Mouse (Mus musculus) liver, embryonic 16.5 days (tissue): ENCODE measurements around the gene Sycp2. TPM values are rescaled to one million over a fixed set of nuclear protein-coding genes. Genes with fewer than 3 reads are reported as not detected.

Experiments used
- ATAC-seq: fragments of 200-750 bp; cut with Nextera tagmentation; 2 replicates; pipeline ENCODE4 v1.8.0; 2017; ENCODE audit warnings: low read depth, mild to moderate bottlenecking, moderate number of reproducible peaks, moderate library complexity
- H3K27ac ChIP-seq: fragments of 300-500 bp; sonication (generic); 2 replicates; pipeline ENCODE4 v1.5.1; 2014; ENCODE audit warnings: mild to moderate bottlenecking, low read length
- H3K27me3 ChIP-seq: fragments of 300-500 bp; sonication (generic); 2 replicates; pipeline ENCODE4 v1.6.1; 2014; ENCODE audit warnings: low read depth, low read length, mixed read lengths; ENCODE audit not compliant: control insufficient read depth, insufficient read depth
- H3K36me3 ChIP-seq: fragments of 300-500 bp; sonication (generic); 2 replicates; pipeline ENCODE4 v1.6.1; 2014; ENCODE audit warnings: mild to moderate bottlenecking; ENCODE audit not compliant: control insufficient read depth, insufficient read depth
- H3K4me1 ChIP-seq: fragments of 300-500 bp; sonication (generic); 2 replicates; pipeline ENCODE4 v1.6.1; 2014; ENCODE audit warnings: low read depth, low read length, mixed read lengths; ENCODE audit not compliant: control insufficient read depth
- H3K4me2 ChIP-seq: fragments of 300-500 bp; sonication (generic); 2 replicates; pipeline ENCODE4 v1.6.1; 2014; ENCODE audit warnings: low read depth, low read length, mixed read lengths
- H3K4me3 ChIP-seq: fragments of 300-500 bp; sonication (generic); 2 replicates; pipeline ENCODE4 v1.5.1; 2014; ENCODE audit warnings: low read depth, mild to moderate bottlenecking, low read length
- H3K9ac ChIP-seq: fragments of 300-500 bp; sonication (generic); 2 replicates; pipeline ENCODE4 v1.6.1; 2014; ENCODE audit warnings: low read depth, low read length
- H3K9me3 ChIP-seq: fragments of 300-500 bp; sonication (generic); replicated peaks from 2 replicates; pipeline ENCODE4 v1.6.1; 2016; ENCODE audit warnings: low read length; ENCODE audit not compliant: control insufficient read depth
- WGBS: fragments of 180-500 bp; shearing (Covaris S2); extraction: QIAGEN DNeasy Blood & Tissue Kit; methylation state at CpG from one replicate; pipeline ENCODE4 v1.1.7; 2014; ENCODE audit not compliant: insufficient replicate concordance; 5-methylcytosine and 5-hydroxymethylcytosine counted together
- polyA plus RNA-seq: library from polyadenylated mRNA; unstranded; fragments of >200 nt; fragmentation: Nextera tagmentation; extraction: Ambion mirVana; gene quantifications from 2 replicates; pipeline ENCODE4 v1.2.1, GENCODE M21; 2015

Gene Sycp2
- polyA plus RNA-seq, 1 experiment from 2014 or later: 0.02 TPM

- H3K27ac ChIP-seq: no peak overlapping the region
- H3K27me3 ChIP-seq: no peaks in the 10 kb centered on the region
- WGBS: 57% methylated on average over 6 of the region's 6 CpGs
- no peaks in the 10 kb centered on the region for H3K9me3 ChIP-seq
- H3K4me3 ChIP-seq: no peak overlapping the region
- ATAC-seq: no peak
- no peak overlapping the region for H3K4me2 ChIP-seq
- H3K36me3 ChIP-seq: no peaks in the 10 kb centered on the region
- no peak overlapping the region for H3K9ac ChIP-seq
- H3K4me1 ChIP-seq: no peaks in the 10 kb centered on the region
Observed at GRCm38 (mm10) chr2:178429426-178429825, 21.9 kb upstream of the Sycp2 start.

DNA sequence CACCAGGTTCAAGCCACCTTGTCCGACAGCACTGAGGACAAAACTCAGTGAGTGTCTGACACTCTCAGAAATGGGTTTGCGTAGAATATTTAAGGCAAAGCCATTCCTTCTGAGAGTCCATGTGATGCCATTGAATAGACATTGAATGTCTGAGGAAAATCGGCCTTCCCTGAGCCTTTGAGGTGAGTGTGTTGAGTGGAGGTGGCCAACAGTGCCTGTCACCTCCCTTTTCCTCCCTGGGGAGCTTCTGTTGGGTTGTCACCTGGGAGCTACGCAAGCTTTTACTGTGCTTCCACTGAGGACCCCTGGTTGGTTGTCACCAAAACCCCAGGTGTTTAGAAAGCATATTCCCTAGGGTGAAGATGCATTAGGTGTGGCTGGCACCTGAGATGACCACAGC, 21.2 kb upstream of the Sycp2 start:
- 62% methylated on average over 4 of the region's 4 CpGs for WGBS
- Histone ChIP-seq H3K9me3 (no peaks in the 10 kb centered on the region), H3K27me3 (no peaks in the 10 kb centered on the region), H3K4me2 (no peak overlapping the region), H3K4me3 (no peak overlapping the region), H3K27ac (no peak overlapping the region), H3K36me3 (no peaks in the 10 kb centered on the region), H3K9ac (no peak overlapping the region), H3K4me1 (no peaks in the 10 kb centered on the region)
- no peak for ATAC-seq

- WGBS: 57% methylated on average over 9 of the region's 9 CpGs
- ATAC-seq: no peak
- H3K4me3 ChIP-seq: no peak overlapping the region
- H3K9ac ChIP-seq: no peak overlapping the region
- H3K27ac ChIP-seq: no peak overlapping the region
- no peaks in the 10 kb centered on the region for H3K36me3 ChIP-seq
- H3K27me3 ChIP-seq: no peaks in the 10 kb centered on the region
- H3K4me1 ChIP-seq: no peaks in the 10 kb centered on the region
- H3K9me3 ChIP-seq: no peaks in the 10 kb centered on the region
- no peak overlapping the region for H3K4me2 ChIP-seq
Observed at GRCm38 (mm10) chr2:178428183-178428582, 20.7 kb upstream of the Sycp2 start.

- Histone ChIP-seq H3K36me3 (no peaks in the 10 kb centered on the region), H3K9me3 (no peaks in the 10 kb centered on the region), H3K27ac (no peak overlapping the region), H3K4me3 (no peak overlapping the region), H3K4me2 (no peak overlapping the region), H3K27me3 (no peaks in the 10 kb centered on the region), H3K4me1 (no peaks in the 10 kb centered on the region), H3K9ac (no peak overlapping the region)
- WGBS: 63% methylated on average over 5 of the region's 5 CpGs
- no peak for ATAC-seq
Observed at GRCm38 (mm10) chr2:178427181-178427580, 19.7 kb upstream of the Sycp2 start.

DNA sequence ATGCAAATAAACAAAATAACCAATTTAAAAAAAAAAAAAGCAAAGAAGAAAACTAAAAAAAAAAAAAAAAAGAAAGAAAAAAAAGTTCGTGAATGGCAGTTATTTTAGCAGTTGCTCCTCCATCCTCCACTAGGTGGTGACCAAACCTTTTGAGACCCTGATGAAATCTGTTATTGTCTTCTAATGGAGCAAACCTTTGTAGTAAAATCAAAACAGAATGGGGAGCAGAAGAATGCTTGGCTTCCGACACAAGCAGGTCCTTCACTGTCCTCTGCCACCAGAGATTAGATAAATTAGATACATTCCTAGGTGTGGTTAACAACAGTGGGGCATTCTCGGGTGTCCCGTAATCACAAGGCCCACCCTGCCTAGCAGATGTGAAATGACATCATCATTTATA, 18.7 kb upstream of the Sycp2 start:
- H3K9ac ChIP-seq: no peak overlapping the region
- no peaks in the 10 kb centered on the region for H3K4me1 ChIP-seq
- no peak overlapping the region for H3K4me2 ChIP-seq
- H3K36me3 ChIP-seq: no peaks in the 10 kb centered on the region
- H3K4me3 ChIP-seq: no peak overlapping the region
- H3K27ac ChIP-seq: no peak overlapping the region
- no peak for ATAC-seq
- WGBS: 25% methylated on average over 4 of the region's 4 CpGs
- H3K9me3 ChIP-seq: no peaks in the 10 kb centered on the region
- no peaks in the 10 kb centered on the region for H3K27me3 ChIP-seq

GRCm38 (mm10) chr2:178423223-178423622, 15.7 kb upstream of the Sycp2 start:
- no peaks in the 10 kb centered on the region for H3K27me3 ChIP-seq
- no peak overlapping the region for H3K9ac ChIP-seq
- H3K4me1 ChIP-seq: no peaks in the 10 kb centered on the region
- WGBS: 53% methylated on average over 5 of the region's 5 CpGs
- no peak overlapping the region for H3K4me2 ChIP-seq
- no peak overlapping the region for H3K4me3 ChIP-seq
- no peaks in the 10 kb centered on the region for H3K9me3 ChIP-seq
- no peak for ATAC-seq
- no peaks in the 10 kb centered on the region for H3K36me3 ChIP-seq
- H3K27ac ChIP-seq: no peak overlapping the region

- 38% methylated on average over 2 of the region's 3 CpGs for WGBS
- Histone ChIP-seq H3K9ac (no peak overlapping the region), H3K4me1 (no peaks in the 10 kb centered on the region), H3K27ac (no peak overlapping the region), H3K4me3 (no peak overlapping the region), H3K36me3 (no peaks in the 10 kb centered on the region), H3K4me2 (no peak overlapping the region), H3K27me3 (no peaks in the 10 kb centered on the region), H3K9me3 (no peaks in the 10 kb centered on the region)
- no peak for ATAC-seq
Observed at GRCm38 (mm10) chr2:178422186-178422585, 14.7 kb upstream of the Sycp2 start.

DNA sequence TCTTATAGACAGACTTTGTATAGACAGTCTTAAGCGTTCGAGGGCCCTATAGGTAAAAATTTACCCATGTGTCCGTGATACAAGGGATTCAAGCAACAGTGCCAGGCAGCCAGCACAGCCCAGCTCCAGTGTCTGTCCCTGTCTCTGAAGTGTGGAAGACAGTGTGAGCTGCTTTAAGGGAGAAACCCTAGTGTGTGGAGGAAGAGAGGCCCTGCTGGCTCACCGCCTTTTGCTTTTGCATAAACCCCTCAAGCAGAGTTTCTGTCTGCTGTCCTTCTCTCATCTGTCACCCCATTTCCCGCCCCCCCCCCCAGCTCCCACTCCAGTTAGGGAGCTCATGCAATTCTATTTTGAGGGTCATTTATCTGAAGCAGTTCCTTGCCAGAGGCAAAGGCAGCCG, 14.1 kb upstream of the Sycp2 start:
- Histone ChIP-seq H3K27me3 (no peaks in the 10 kb centered on the region), H3K4me1 (no peaks in the 10 kb centered on the region), H3K36me3 (no peaks in the 10 kb centered on the region), H3K9ac (no peak overlapping the region), H3K27ac (no peak overlapping the region), H3K4me3 (no peak overlapping the region), H3K9me3 (no peaks in the 10 kb centered on the region), H3K4me2 (no peak overlapping the region)
- 53% methylated on average over 6 of the region's 6 CpGs for WGBS
- no peak for ATAC-seq

DNA sequence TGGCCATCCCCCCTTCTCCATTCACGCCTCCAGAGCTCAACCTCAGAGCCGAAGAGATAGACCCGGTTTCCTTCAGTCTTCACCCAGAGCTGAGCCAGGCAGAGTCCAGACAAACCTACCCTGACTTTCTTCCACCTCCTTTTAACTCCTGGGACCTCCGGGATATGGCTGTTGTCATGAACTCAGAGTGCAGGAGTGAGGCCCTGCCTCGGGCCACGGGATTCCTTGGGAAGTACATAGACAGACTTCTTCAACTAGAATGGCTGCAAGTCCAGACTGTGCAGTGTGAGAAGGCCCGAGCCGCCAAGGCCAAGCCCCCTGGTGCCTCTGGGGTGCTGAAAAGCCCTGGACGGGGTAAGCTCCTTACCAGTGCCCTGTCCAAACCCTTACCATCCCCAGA, 13.1 kb upstream of the Sycp2 start:
- Histone ChIP-seq H3K4me3 (no peak overlapping the region), H3K4me1 (no peaks in the 10 kb centered on the region; the same call in 1 of the 2 replicates), H3K4me2 (no peak overlapping the region), H3K36me3 (no peaks in the 10 kb centered on the region), H3K27me3 (no peaks in the 10 kb centered on the region), H3K9ac (no peak overlapping the region), H3K27ac (no peak overlapping the region), H3K9me3 (no peaks in the 10 kb centered on the region)
- 54% methylated on average over 9 of the region's 9 CpGs for WGBS
- no peak for ATAC-seq

DNA sequence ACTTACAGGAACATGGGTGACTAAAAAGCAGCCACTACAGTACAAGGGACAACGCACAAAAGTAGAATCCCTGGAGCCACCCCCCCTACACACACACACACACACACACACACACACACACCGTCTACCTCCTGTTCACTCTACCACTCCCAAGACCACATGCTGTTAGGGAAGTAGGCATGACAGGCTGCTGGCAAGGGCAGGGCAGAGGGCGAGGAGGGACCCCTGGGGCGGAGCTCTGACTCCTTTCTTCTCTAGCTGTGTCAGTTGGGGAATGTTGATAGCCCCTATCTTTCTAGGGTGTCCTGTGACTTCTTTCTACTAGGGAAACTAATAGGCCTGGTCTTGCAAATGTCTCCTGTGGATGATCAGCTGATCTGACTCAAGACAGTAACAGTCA, 9.5 kb upstream of the Sycp2 start:
- ATAC-seq: peak; percentile 37; the same call in 1 of the 2 replicates
- H3K4me2 ChIP-seq: no peak overlapping the region

More for the DNA sequence above, 9.5 kb upstream of the Sycp2 start:
- Histone ChIP-seq H3K9me3 (no peaks in the 10 kb centered on the region), H3K36me3 (no peaks in the 10 kb centered on the region), H3K27ac (no peak overlapping the region), H3K9ac (no peak overlapping the region), H3K4me1 (no peaks in the 10 kb centered on the region; the same call in 1 of the 2 replicates), H3K4me3 (no peak overlapping the region), H3K27me3 (peaks cover 27% of the 10 kb centered on the region)
- 25% methylated on average over 4 of the region's 4 CpGs for WGBS
